8 mouse cellular contexts compared by ENCODE assay signal in genomic region chr9:68956938-68957573, GRCm38 (mm10).
DNase-seq lines count a peak whose midpoint lies in the region; ATAC-seq and TF ChIP-seq lines count a peak whose summit lies in the region.

No protein-coding gene starts in this region.

- no peak for ATAC-seq in intestine, postnatal 0 days
- ATAC-seq in intestine, embryonic 15.5 days, result no peak
- peak; percentile 77 for ATAC-seq in activated CD4-positive, CD25-positive, alpha-beta regulatory T cell, adult 4 months

- no peak for TF ChIP-seq POLR2A in cortical plate, adult 2 months (IDR thresholded peaks at IDR 0.05; ENCODE audit: extremely low read depth, insufficient read depth, low read length)

- H3K4me3 ChIP-seq in intestine, postnatal 0 days (ENCODE audit: low read depth, low read length), result no peak overlapping the region
- H3K4me3 ChIP-seq in intestine, embryonic 15.5 days (replicated peaks), result no peak overlapping the region
- no peak overlapping the region for H3K4me3 ChIP-seq in cortical plate, adult 2 months (ENCODE audit: insufficient read depth, low read length)

- H3K9ac ChIP-seq in intestine, postnatal 0 days (ENCODE audit: low read depth, low read length), result no peak overlapping the region
- H3K9ac ChIP-seq in intestine, embryonic 15.5 days, result no peak overlapping the region

- H3K4me2 ChIP-seq in intestine, postnatal 0 days (replicated peaks; ENCODE audit: low read depth), result no peak overlapping the region
- H3K4me2 ChIP-seq in intestine, embryonic 15.5 days (replicated peaks), result no peak overlapping the region

- TF ChIP-seq CTCF in intestine, postnatal 0 days (IDR thresholded peaks at IDR 0.05; ENCODE audit: low read depth), result peak; percentile 66
- TF ChIP-seq CTCF in cortical plate, adult 2 months (IDR thresholded peaks at IDR 0.05; ENCODE audit: extremely low read depth, insufficient read depth, low read length), result peak; percentile 37

- no peaks in the 10 kb centered on the region for H3K27me3 ChIP-seq in intestine, postnatal 0 days (replicated peaks; ENCODE audit: control insufficient read depth, insufficient read depth, low read length)
- H3K27me3 ChIP-seq in intestine, embryonic 15.5 days (replicated peaks), result no peaks in the 10 kb centered on the region

- DNase-seq in CD4-positive helper T cell, adult 2 months (ENCODE audit: low read depth, low spot score), result peak; percentile 69
- peak; percentile 81 for DNase-seq in kidney, postnatal 10 days
- DNase-seq in naive thymus-derived CD4-positive, alpha-beta T cell, adult 2 months (ENCODE audit: low read depth), result peak; percentile 81
- DNase-seq in urinary bladder, postnatal 36 days (ENCODE audit: low spot score in 2 of 2), result peak; percentile 24 to 57

- 0 out of 2 replicates have a peak, but pooled peaks cover 3% of the 10 kb centered on the region for H3K4me1 ChIP-seq in intestine, postnatal 0 days (replicated peaks; ENCODE audit: control insufficient read depth, insufficient read depth, low read length)
- H3K4me1 ChIP-seq in intestine, embryonic 15.5 days (replicated peaks), result 0 out of 2 replicates have a peak, but pooled peaks cover 4% of the 10 kb centered on the region
- 0 out of 2 replicates have a peak, but pooled peaks cover 3% of the 10 kb centered on the region for H3K4me1 ChIP-seq in cortical plate, adult 2 months (ENCODE audit: control insufficient read depth, insufficient read depth, low read length)

- no peaks in the 10 kb centered on the region for H3K9me3 ChIP-seq in intestine, postnatal 0 days (ENCODE audit: control insufficient read depth)
- H3K9me3 ChIP-seq in intestine, embryonic 15.5 days, result no peaks in the 10 kb centered on the region

- H3K36me3 ChIP-seq in intestine, postnatal 0 days (ENCODE audit: control insufficient read depth, insufficient read depth), result no peaks in the 10 kb centered on the region
- H3K36me3 ChIP-seq in intestine, embryonic 15.5 days, result no peaks in the 10 kb centered on the region

- 38% methylated on average over 5 of the region's 5 CpGs for WGBS in intestine, postnatal 0 days
- WGBS in intestine, embryonic 15.5 days, result 50% methylated on average over 5 of the region's 5 CpGs

- H3K27ac ChIP-seq in intestine, postnatal 0 days (ENCODE audit: low read depth, low read length), result no peak overlapping the region
- H3K27ac ChIP-seq in intestine, embryonic 15.5 days, result no peak overlapping the region
- H3K27ac ChIP-seq in cortical plate, adult 2 months (ENCODE audit: insufficient read depth, low read length), result no peak overlapping the region
